Mouse (Mus musculus) bone marrow, adult 2 months (tissue): ENCODE data around the gene Grm8.

Experiments
- CTCF ChIP-seq: fragments of 200-500 bp; IDR thresholded peaks from 2 replicates; pipeline ENCODE4 v1.5.1; 2011; ENCODE audit warnings: low read length, control low read depth; ENCODE audit not compliant: control insufficient read depth, insufficient read depth
- POLR2A ChIP-seq: fragments of 200-500 bp; IDR thresholded peaks from 2 replicates; pipeline ENCODE4 v1.6.1; 2011; ENCODE audit warnings: low read depth, mild to moderate bottlenecking, control low read depth, low read length, borderline replicate concordance; ENCODE audit not compliant: control insufficient read depth

DNA sequence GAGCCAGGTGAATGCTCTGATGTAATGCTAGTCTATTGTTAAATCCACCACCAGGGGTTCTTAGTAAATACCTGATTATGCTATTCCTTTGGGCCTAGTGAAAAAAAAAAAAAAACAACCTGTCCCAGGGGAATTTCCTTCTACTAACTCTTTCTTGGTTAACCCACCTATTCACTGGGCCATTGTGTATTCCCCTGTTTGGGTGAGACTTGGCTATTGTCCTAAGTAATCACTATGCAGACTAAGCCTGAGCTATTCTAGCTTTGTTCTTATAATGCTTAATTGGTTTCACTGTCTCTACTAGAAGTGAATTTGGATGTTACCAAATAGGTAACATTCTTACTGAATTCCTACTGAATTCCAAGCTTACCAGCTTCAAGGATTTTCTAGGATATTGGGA lies 872.4 kb downstream of the Grm8 start:
- no peak for TF ChIP-seq CTCF
- no peak for TF ChIP-seq POLR2A
